Mouse (Mus musculus): ENCODE measurements around the gene Sod2.

DNA sequence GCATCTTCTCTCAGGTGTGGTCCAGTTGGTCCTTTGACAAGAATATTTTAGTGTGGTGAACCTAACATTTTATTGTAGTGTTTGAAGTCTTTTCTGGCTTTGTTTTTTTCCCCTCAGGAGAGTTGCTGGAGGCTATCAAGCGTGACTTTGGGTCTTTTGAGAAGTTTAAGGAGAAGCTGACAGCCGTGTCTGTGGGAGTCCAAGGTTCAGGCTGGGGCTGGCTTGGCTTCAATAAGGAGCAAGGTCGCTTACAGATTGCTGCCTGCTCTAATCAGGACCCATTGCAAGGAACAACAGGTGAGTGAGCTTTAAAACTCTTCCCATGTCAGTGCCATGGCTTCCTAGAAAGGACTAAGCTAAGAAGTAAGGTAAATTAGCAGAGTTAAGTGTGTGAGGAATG lies 6.7 kb downstream of the Sod2 start:
- TF ChIP-seq TAL1 (IDR thresholded peaks at IDR 0.05; ENCODE audit: low read length) = no peak
- no peak for TF ChIP-seq GATA1 (IDR thresholded peaks at IDR 0.05; ENCODE audit: low read length)
